Mouse (Mus musculus) liver, postnatal 0 days (tissue): ENCODE results near the gene Stmn1.

Source experiments
- CTCF ChIP-seq: sonication (generic); IDR thresholded peaks from 2 replicates; pipeline ENCODE4 v1.5.1; 2016; ENCODE audit warnings: antibody characterized with exemption, low read depth
- EP300 ChIP-seq: IDR thresholded peaks from 2 replicates; pipeline ENCODE4 v1.6.1; 2016; ENCODE audit warnings: antibody characterized with exemption, low read depth, mild to moderate bottlenecking

DNA sequence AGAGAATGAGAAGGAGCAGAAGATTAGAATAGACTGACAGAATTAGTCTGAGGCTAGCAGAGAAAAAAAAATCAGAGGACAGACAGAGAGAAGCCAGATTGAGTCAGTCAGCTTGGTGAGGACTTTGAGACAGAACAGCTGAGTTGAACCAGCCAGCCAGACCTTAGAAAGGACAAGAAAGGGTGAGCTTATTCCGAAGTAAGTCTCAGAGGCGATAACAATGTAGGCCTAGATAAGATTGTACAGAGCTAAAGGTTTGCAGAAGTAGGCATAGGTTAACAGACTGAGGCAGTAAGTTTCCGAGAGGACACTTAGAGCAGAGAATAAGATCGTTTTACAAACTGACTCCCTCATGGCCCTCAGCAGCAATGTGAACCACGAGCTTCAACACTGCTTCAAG, 6.9 kb upstream of the Stmn1 start:
- no peak for TF ChIP-seq CTCF
- TF ChIP-seq EP300, result no peak
